Mouse (Mus musculus) limb, embryonic 10.5 days (tissue): ENCODE results near the gene Tsga13. TPM values are rescaled to one million over a fixed set of nuclear protein-coding genes. Genes with fewer than 3 reads are reported as not detected.

Experiments used
- DNase-seq: peaks from one replicate; pipeline ENCODE4 v3.0.0-alpha.2; 2017; ENCODE audit warnings: low spot score
- H3K27ac ChIP-seq: fragments of 300-500 bp; sonication (generic); 2 replicates; pipeline ENCODE4 v1.5.1; 2016; ENCODE audit warnings: mild to moderate bottlenecking
- H3K27me3 ChIP-seq: fragments of 300-500 bp; sonication (generic); 2 replicates; pipeline ENCODE4 v1.6.1; 2016; ENCODE audit warnings: low read depth, mild to moderate bottlenecking; ENCODE audit not compliant: poor library complexity, severe bottlenecking
- H3K36me3 ChIP-seq: fragments of 300-500 bp; sonication (generic); 2 replicates; pipeline ENCODE4 v1.6.1; 2016; ENCODE audit warnings: mild to moderate bottlenecking, moderate library complexity
- H3K4me1 ChIP-seq: fragments of 300-500 bp; sonication (generic); 2 replicates; pipeline ENCODE4 v1.6.1; 2016
- H3K4me3 ChIP-seq: fragments of 300-500 bp; sonication (generic); 2 replicates; pipeline ENCODE4 v1.5.1; 2016; ENCODE audit warnings: mild to moderate bottlenecking, moderate library complexity
- H3K9me3 ChIP-seq: fragments of 300-500 bp; sonication (generic); replicated peaks from 2 replicates; pipeline ENCODE4 v1.6.1; 2016; ENCODE audit warnings: mild to moderate bottlenecking
- WGBS: fragments of 180-500 bp; shearing (Covaris S2); methylation state at CpG from one replicate; pipeline ENCODE4 v1.1.7; 2016; 5-methylcytosine and 5-hydroxymethylcytosine counted together
- polyA plus RNA-seq: library from polyadenylated mRNA; unstranded; fragments of >200 nt; fragmentation: Nextera tagmentation; extraction: Ambion mirVana; gene quantifications from 2 replicates; pipeline ENCODE4 v1.2.1, GENCODE M21; 2016

Tsga13 gene
- polyA plus RNA-seq, 1 experiment from 2014 or later, result not detected

DNA sequence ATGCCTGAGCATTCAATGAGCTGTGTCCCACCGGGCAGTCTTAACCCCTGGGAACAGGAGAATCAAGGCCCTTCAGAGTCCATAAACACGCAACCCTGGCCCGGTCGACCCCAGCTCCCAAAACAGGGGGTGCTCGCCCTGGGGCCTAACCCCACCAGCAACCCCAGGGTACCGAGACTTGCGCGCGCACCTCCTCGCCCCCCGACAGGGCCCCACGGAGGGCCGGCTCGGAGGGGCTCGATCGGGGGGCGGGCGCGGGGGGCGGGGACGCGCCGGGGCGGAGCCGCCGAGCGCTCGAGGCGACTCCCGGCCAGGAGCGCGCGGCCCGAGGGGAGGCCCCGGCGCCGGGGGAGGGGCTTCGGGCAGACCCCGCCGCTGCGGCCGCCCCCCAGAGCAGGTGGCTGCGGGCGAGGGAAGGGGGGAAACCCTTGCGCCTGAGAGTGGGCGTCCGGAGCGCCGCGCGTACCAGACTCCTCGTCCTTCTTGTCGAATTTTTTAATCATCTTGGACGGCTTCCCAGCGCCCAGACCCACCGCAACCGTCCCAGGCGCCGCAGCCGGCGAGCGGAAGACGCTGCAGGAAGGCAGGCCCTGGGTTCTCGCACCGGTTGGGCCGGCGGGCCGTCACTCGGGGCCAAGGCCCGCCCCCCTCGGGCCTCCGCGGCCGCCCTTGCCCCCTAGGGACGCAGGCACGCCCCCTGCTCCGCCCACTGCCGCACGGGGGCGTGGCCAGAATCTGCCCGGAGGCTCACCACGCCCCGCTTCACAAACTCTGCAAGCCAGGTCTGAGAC lies 19.0 kb downstream of the Tsga13 start, which contains the start of gene Copg2:
Copg2 (minus strand) TSS at position 600 of the 791 bp plus-strand sequence.
- WGBS, result under 1% methylated on average over 83 of the region's 83 CpGs
- Histone ChIP-seq H3K36me3 (no peaks in the 10 kb centered on the region), H3K4me1 (peaks cover 17% of the 10 kb centered on the region), H3K27ac (peak within 1 kb of the TSS; percentile 96), H3K9me3 (no peaks in the 10 kb centered on the region), H3K27me3 (no peaks in the 10 kb centered on the region), H3K4me3 (peak within 1 kb of the TSS; percentile 74)
- DNase-seq, result peak; percentile 99

DNA sequence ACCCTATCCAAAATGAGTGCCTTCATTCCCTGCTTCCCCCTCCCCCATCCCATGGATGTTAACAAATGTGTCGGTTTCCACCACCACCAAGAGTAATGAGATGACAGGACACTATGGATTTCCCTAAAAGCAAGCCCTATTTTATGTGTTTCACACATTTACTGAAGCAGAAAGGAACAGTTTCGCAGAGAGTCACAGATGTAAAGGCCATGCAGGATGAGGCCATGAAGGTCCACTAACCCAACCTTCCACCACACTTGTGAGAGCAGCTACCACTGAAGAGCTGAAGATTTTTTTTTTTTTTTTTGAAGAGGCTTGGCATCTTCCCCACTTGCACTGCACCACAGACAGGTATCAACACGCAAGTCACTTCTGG lies 19.6 kb downstream of the Tsga13 start:
- 24% methylated on average over 3 of the region's 3 CpGs for WGBS
- Histone ChIP-seq H3K27ac (peak overlapping the region; percentile 96), H3K4me1 (peaks cover 17% of the 10 kb centered on the region), H3K36me3 (no peaks in the 10 kb centered on the region), H3K9me3 (no peaks in the 10 kb centered on the region), H3K27me3 (no peaks in the 10 kb centered on the region), H3K4me3 (peak overlapping the region; percentile 74)
- no peak for DNase-seq

GRCm38 (mm10) chr6:30893081-30893480 lies 22.3 kb downstream of the Tsga13 start:
- H3K27ac ChIP-seq, result no peak overlapping the region
- no peaks in the 10 kb centered on the region for H3K9me3 ChIP-seq
- WGBS, result 81% methylated on average over 4 of the region's 4 CpGs
- no peak for DNase-seq
- no peaks in the 10 kb centered on the region for H3K27me3 ChIP-seq
- H3K4me1 ChIP-seq, result peaks cover 17% of the 10 kb centered on the region
- H3K4me3 ChIP-seq, result no peak overlapping the region
- peaks cover 18% of the 10 kb centered on the region for H3K36me3 ChIP-seq

GRCm38 (mm10) chr6:30891761-30892160 lies 23.6 kb downstream of the Tsga13 start:
- H3K4me1 ChIP-seq, result peaks cover 12% of the 10 kb centered on the region
- H3K36me3 ChIP-seq, result peaks cover 25% of the 10 kb centered on the region
- H3K4me3 ChIP-seq, result no peak overlapping the region
- no peaks in the 10 kb centered on the region for H3K9me3 ChIP-seq
- no peak for DNase-seq
- no peaks in the 10 kb centered on the region for H3K27me3 ChIP-seq
- H3K27ac ChIP-seq, result no peak overlapping the region

GRCm38 (mm10) chr6:30884856-30885255 lies 30.5 kb downstream of the Tsga13 start:
- DNase-seq, result no peak
- H3K4me1 ChIP-seq, result no peaks in the 10 kb centered on the region
- H3K4me3 ChIP-seq, result no peak overlapping the region
- H3K27me3 ChIP-seq, result no peaks in the 10 kb centered on the region
- WGBS, result 85% methylated on average over 3 of the region's 3 CpGs
- H3K27ac ChIP-seq, result no peak overlapping the region
- no peaks in the 10 kb centered on the region for H3K9me3 ChIP-seq
- peaks cover 65% of the 10 kb centered on the region for H3K36me3 ChIP-seq

DNA sequence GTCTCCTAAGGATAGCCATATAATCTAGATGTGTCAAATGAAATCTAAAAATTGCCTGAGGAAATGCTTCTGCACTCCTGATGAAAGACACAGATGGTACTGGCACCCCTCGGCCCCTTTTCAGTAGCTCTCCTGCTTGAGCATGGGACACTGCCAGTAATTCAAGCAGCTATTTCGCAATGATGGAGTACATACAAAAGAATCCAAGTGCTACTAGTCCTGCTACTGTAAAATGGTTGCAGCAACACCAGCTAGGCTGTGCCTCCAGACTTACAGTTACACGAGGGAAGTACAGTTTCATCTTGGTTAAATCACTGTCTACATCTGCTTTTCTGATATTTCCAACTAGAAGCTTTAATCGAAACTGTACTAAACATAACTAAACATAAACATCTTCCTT lies 31.9 kb downstream of the Tsga13 start:
- no peak overlapping the region for H3K4me3 ChIP-seq
- H3K27ac ChIP-seq, result no peak overlapping the region
- no peaks in the 10 kb centered on the region for H3K27me3 ChIP-seq
- WGBS, result 94% methylated on average over 4 of the region's 4 CpGs
- peaks cover 62% of the 10 kb centered on the region for H3K36me3 ChIP-seq
- H3K4me1 ChIP-seq, result no peaks in the 10 kb centered on the region
- H3K9me3 ChIP-seq, result no peaks in the 10 kb centered on the region
- no peak for DNase-seq

GRCm38 (mm10) chr6:30876661-30877060 lies 38.7 kb downstream of the Tsga13 start:
- no peak overlapping the region for H3K27ac ChIP-seq
- H3K4me1 ChIP-seq, result no peaks in the 10 kb centered on the region
- H3K9me3 ChIP-seq, result no peaks in the 10 kb centered on the region
- H3K4me3 ChIP-seq, result no peak overlapping the region
- H3K36me3 ChIP-seq, result peaks cover 45% of the 10 kb centered on the region
- no peak for DNase-seq
- no peaks in the 10 kb centered on the region for H3K27me3 ChIP-seq

- Histone ChIP-seq H3K27ac (no peak overlapping the region), H3K36me3 (peaks cover 3% of the 10 kb centered on the region), H3K9me3 (no peaks in the 10 kb centered on the region), H3K27me3 (no peaks in the 10 kb centered on the region), H3K4me1 (no peaks in the 10 kb centered on the region), H3K4me3 (no peak overlapping the region)
- WGBS, result 92% methylated on average over 1 of the region's 1 CpGs
- DNase-seq, result no peak
Measured at GRCm38 (mm10) chr6:30866501-30866900, 48.9 kb downstream of the Tsga13 start.

- Histone ChIP-seq H3K4me3 (no peak overlapping the region), H3K36me3 (peaks cover 8% of the 10 kb centered on the region), H3K27ac (no peak overlapping the region), H3K27me3 (no peaks in the 10 kb centered on the region), H3K4me1 (no peaks in the 10 kb centered on the region), H3K9me3 (no peaks in the 10 kb centered on the region)
- WGBS, result 87% methylated on average over 3 of the region's 3 CpGs
- DNase-seq, result no peak
Measured at GRCm38 (mm10) chr6:30865031-30865678, 50.2 kb downstream of the Tsga13 start.

DNA sequence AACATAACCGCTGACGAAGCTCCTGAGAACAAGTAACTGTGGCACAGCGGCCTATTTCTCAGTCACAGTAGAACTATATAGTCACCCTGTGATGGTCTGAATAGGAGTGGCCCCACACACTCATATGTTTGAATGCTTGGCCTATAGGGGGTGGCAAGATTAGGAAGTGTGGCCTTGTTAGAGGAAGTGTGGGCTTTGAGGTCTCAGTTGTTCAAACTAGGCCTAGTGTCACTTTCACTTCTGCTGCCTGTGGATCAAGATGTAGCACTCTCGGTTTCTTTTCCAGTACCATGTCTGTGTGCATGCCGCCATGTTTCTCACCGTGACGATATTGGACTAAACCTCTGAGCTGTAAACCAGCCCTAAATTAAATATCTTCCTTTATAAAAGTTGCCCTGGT lies 59.4 kb downstream of the Tsga13 start:
- H3K27me3 ChIP-seq, result no peaks in the 10 kb centered on the region
- no peaks in the 10 kb centered on the region for H3K4me1 ChIP-seq
- H3K9me3 ChIP-seq, result no peaks in the 10 kb centered on the region
- DNase-seq, result no peak
- H3K27ac ChIP-seq, result no peak overlapping the region
- peaks cover 37% of the 10 kb centered on the region for H3K36me3 ChIP-seq
- WGBS, result 97% methylated on average over 7 of the region's 7 CpGs
- no peak overlapping the region for H3K4me3 ChIP-seq

DNA sequence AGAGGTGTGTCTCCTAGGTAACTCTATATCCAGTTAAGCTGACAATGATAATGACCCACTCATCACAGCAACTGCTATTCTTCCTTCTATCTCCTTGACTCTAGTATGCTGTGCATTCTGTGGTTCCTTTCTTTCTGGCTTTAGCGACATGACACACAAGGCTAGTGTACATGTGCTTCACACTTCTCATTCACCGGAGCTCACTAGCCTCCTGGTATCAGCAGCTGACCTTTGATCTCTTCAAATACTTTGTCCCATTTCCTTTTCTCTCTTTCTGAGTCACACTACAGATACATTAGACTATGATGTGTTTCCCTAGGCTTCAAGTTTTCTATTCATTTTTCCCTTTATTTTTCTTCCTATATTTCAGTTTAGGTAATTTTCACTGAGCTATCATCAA lies 60.2 kb downstream of the Tsga13 start:
- Histone ChIP-seq H3K27me3 (no peaks in the 10 kb centered on the region), H3K9me3 (no peaks in the 10 kb centered on the region), H3K27ac (no peak overlapping the region), H3K4me3 (no peak overlapping the region), H3K4me1 (no peaks in the 10 kb centered on the region), H3K36me3 (peaks cover 35% of the 10 kb centered on the region)
- no peak for DNase-seq
- 83% methylated on average over 2 of the region's 2 CpGs for WGBS

GRCm38 (mm10) chr6:30849818-30850217 lies 65.6 kb downstream of the Tsga13 start:
- 86% methylated on average over 2 of the region's 2 CpGs for WGBS
- H3K36me3 ChIP-seq, result peaks cover 15% of the 10 kb centered on the region
- no peaks in the 10 kb centered on the region for H3K9me3 ChIP-seq
- no peaks in the 10 kb centered on the region for H3K27me3 ChIP-seq
- no peak overlapping the region for H3K4me3 ChIP-seq
- no peak for DNase-seq
- H3K27ac ChIP-seq, result no peak overlapping the region
- no peaks in the 10 kb centered on the region for H3K4me1 ChIP-seq
